Mouse (Mus musculus) liver, adult 2 months (tissue): Measurements from ENCODE around the gene Dlg2.

Source experiments
- CTCF ChIP-seq: fragments of 200-500 bp; IDR thresholded peaks from 2 replicates; pipeline ENCODE4 v1.5.1; 2011; ENCODE audit warnings: low read depth, low read length, control low read depth
- POLR2A ChIP-seq: fragments of 200-500 bp; IDR thresholded peaks from 2 replicates; pipeline ENCODE4 v1.6.1; 2011; ENCODE audit warnings: low read length, control low read depth; ENCODE audit not compliant: insufficient read depth; ENCODE audit errors: extremely low read depth

GRCm38 (mm10) chr7:92424703-92425102 lies 1948.2 kb downstream of the Dlg2 start:
- TF ChIP-seq POLR2A, result no peak
- TF ChIP-seq CTCF, result no peak
